Mouse (Mus musculus): ENCODE data around the gene Hdac2.

DNA sequence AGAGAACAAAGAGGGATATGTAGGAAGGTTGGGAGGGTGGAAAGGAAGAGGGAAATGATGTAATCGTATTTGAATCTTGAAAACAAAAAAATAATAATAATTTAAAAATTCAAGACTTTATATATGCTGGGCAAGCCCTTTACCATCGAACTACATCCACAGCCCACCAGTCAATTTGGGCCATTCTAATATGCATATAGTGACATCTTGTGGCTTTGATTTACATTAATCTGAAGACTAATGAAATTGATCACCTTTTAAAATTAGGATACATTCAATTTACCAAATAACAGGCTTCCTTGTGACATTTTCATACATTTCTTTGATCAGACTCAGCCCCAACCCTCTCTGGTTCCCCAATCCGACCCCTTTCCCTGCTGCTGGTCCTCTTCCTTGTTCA is 46.1 kb upstream of the Hdac2 start:
- TF ChIP-seq CTCF (IDR thresholded peaks at IDR 0.05; ENCODE audit: borderline replicate concordance, insufficient read depth, low read length) (no peak), POLR2A (IDR thresholded peaks at IDR 0.05; ENCODE audit: low read depth, low read length) (no peak)
